Mouse (Mus musculus) cerebellum, postnatal 10 days (tissue): ENCODE results near the gene 0610040J01Rik.
A peak's percentile ranks its signal among the peaks of the same experiment; 100 is the strongest.

Experiments used
- DNase-seq, 2 experiments: peaks; one replicate each; pipeline ENCODE4 v3.0.0; 2021; ENCODE audit warnings: mixed read lengths in 2 of 2

0610040J01Rik gene

DNA sequence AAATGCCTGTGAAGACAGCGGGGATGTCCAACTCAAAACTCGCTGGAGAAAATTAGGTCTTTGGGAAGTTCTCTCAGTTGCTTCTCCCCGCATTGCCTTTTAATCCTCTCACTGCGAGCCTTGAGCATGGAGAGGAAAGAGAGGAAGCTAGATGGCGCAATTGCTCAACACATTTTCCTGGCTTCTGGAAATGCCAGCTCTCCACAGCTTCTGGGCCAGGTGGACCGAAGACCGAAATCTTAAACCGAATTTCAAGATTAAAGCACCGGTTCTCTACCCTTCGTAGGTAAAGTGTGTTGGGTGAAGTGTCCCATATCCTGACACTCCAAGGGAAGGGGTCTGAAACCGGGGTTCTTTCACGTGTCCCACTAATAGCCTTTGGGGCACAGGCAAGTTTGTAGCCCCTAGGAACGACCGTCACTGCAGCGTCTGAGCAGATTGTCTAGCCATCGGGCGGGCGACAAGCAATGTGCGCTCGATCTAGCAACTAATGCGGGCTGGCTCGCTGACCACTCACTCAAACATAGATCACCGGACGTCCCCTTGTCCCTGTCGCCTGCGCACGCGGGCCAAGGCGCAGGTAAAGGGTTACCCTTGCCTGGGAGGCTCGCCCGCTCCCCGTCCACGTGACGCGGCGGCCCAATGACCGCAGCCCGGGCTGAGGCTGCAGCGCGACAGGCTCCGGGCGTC is at the start of gene 0610040J01Rik:
TSS of gene 0610040J01Rik (plus strand) at position 545 of the 690 bp plus-strand sequence.
- DNase-seq = peak; percentile 77 to 78

DNA sequence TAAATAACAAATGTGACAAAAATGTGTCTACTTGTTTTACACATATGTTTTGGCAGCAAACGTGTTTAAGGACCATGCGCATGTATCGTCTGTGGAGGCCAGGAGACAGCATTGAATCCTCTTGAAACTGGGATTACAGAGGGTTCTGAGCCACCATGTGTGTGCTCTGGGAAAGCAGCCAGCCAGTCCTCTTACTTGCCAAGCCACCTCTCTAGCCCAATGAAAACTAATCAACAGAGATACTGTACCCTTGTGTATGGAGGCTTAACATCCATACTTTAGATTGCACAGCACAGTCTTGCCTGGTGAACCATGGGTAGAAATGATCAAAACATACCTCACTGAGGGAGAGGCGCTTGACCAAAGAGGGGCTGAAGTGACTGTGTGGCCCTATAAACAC is 46.3 kb upstream of the 0610040J01Rik start:
- peak; percentile 72 to 82 for DNase-seq

DNA sequence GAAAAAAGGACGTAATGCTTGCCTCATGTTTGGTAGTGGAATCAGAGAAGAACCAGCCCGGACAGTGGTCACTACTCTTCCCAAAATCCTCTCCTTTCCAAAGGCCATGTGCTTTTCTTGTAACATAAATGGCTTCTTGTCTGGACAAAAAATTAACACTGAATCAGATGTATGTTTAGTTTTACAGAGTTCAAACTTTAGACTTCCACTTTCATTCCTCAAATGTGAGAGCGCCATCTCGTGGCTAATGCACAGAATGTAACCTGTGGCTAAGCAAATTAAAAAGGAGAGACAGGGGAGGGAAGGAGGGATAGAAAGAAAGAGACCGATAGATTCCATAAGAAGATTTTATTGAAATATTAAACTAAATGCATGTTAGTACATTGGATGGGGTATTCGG is 45.4 kb upstream of the 0610040J01Rik start:
- DNase-seq = peak; percentile 74 to 75

DNA sequence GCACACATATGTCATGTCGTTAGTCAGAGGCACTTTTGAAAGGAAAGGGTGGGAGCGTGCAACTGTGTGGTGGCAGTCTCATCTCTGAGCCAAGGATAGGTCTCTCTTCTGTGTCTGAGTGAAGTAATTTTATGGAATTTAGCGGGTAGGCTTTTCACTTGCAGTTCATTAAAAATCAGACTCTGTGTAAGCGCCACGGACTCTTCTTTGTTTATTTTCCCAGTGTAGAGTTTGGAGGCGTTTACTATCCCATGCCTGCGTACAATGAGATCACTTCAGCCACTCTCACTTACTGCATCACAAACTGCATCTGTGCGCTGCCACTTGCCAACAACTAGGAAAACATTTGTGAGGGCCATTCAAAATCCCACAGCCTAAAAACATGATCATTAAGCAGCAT is 44.7 kb upstream of the 0610040J01Rik start:
- DNase-seq = no peak

DNA sequence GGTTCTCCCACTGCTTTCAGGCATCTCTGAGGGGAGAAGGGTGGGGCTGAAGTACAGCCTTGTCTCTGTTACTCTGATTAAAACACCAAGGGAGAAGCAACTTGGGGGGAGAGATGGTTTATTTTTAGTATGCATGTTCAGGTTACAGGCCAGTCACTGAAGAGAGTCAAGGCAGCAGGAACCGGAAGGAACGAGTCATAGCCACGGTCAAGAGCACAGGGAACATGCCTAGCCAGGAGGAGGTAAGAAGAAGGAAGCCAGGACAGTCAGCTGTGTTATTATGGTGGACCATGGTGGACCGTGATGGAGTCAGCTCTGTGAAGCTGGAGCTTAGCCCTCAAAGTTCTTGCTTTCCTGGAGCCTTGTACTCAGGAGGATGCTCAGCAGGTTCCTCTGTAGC is 43.9 kb upstream of the 0610040J01Rik start:
- no peak for DNase-seq

DNA sequence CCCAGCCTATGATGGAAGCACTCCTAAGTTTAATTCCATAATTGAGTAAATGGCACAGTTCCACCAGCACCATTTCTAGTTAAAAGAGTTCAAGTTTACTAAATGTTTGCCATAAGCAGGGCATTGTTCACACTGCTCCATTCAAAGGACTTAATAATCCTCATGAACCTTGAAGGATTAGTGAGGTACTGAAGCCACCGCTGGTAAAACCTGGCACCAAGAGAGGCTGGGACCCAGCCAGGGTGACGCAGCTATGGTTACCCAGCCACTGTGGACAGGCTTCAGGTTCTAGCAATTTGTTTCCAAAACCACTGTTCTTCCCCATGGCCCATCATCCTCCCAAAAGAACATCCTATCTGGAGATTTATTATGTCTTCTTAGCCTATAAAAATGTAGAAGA is 39.2 kb upstream of the 0610040J01Rik start:
- DNase-seq = peak; percentile 20 to 30

DNA sequence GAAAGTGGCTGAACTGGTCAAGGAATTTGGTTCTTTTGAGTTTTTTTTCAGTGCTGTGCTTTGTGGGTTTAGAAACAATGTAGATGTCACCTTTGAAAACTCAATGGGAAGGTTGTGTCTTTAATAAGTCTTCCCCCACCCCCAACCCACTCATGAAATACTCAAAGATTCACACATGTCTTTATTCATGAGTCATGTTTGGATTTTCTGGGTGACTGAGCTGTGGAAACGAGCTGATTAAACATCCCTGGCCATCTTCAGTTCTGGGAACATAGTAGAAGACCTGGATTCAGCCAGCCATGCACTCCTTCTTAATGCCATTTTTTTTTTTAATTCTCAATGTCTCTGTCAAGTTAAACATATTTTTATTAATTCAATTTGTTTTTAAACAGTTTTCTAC is 38.6 kb upstream of the 0610040J01Rik start:
- no peak for DNase-seq

DNA sequence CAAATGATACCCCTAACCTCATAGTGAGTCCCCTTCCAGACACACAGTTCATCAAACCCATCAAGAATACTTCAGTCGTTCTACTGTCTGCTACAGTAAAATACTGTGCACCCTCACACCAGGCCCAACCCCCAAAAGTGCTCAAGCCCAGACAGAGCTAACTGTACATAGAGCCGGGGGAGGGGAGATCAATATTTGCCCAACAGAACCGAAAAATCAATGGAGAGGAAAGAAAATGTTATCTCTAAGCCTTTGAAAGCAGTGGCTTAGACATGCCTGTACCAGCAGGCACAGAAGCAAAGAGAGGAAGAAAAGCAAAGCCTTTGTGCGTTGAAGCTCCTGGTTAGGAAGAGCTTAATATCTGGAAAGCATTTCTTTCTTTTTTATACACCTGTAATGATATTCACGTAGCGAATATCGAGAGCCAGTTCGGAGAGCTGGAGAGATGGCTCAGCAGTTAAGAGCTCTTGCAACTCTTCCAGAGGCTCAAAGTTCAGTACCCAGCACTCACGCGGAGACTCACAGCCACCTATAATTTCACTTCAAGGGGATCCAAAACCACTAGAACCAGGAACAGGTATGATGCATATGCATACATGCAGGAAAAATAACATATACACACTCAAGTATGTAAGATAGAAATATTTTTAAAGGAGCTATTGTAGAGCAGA is 23.9 kb upstream of the 0610040J01Rik start:
- no peak for DNase-seq

DNA sequence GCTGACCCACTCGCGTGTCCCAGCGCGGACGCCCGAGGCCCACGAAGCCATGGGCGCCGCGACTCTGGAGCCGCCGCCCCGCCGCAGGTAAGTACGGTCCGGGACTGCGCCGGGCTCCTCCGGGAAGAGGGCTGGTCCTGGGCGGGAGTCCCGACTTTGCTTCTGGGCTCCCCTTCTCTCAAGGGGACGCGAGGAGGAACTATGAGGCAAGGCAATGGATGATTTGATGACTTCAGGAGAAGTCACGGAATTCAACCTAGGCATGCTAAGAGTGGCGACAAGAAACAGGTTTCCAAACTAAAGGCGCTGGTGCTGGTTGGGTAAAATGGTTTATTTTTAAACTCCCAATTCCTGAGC is 324 bp downstream of the 0610040J01Rik start:
- DNase-seq = no peak

DNA sequence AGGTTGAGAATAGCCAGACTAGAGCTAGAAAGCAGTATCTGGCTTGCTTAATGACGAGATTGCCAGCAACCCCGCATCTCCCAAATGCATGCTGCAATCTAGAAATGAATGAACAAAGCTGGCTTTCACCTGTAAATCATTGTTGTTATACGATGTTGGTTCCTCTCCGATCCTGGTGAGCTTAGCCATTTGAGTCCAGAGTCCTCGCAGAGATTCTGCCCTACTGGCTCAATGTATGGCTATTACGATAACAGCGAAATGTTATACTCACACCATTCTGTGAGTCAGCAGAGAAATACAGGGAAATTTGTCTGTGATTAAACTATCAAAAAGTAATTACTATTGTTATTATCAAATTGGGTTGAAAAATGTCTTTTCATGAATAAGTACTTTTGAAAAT is 4.5 kb downstream of the 0610040J01Rik start:
- DNase-seq = no peak

DNA sequence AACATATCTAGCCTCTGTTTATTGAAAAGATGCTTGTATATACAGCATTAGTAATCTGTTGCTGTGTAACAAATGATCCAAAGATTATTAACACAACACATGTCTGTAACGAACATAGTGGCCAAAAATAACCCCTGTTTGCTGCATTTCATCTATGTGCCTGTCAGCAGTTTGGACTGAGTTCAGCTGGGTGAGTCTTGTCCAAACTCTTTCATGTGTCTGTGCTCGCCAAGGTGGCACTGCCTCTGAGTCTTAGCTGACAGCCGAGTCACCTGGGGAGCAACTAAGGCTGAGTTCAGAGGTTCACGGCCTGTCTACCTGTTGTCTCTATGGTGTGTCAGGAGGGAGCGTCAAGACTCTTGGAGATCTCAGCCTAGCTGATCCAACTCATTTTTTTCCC is 5.1 kb downstream of the 0610040J01Rik start:
- DNase-seq = no peak

DNA sequence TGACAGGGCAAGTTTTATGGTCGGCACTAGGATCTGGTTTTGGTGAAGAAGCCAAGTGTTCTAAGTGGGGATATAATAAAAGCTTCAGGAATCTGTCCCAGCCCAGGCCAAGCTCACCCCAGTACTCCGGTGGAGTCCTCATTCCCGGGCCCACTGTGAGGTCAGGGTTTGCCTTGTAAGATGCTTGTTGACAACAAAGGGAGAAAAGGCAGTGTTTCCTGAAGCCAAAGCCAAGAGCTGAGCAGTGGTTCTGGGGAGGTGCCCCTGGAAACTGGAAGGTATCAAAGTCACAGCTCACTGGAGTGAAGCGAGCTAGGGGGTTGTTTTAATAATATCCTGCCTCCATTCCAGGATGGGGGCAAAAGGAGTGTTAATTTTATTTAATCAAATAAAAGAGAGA is 6.8 kb downstream of the 0610040J01Rik start:
- DNase-seq = no peak

DNA sequence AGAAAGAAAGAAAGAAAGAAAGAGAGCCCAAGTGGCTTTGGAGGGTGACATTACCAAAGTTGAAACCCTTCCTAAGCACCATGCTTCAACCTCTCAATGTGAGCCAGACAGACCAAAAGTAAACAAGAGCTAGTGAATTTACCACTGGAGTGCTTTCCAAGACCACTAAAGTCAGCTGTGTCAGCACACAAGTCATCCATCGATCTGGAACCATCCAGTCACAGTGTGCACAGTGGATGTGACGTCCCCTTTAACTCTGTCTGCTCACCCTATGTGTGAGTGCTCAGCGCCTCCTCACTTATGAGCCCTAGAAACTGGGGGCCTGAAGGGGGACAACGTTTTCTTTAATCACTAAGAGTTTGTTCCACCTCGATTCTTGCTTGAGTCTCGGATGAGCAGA is 7.4 kb downstream of the 0610040J01Rik start:
- no peak for DNase-seq

DNA sequence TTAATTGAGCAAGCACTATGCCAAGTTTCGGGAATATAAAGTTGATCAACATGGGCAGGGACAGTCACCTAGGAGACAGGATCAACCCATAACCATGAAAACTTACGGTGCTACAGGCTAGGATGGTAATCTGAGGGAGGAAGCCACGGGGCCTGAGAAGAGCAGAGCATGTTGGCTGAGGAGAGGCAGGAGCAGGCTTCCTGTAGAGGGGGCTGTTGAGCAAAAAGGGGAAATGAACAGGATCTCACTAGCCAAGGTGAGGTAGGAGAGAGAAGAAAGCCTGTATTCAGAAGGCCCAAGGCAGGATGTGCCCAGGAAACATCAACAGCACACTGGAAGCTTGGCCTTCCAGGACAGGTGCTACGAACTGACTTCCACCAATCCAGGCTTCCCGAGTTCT is 9.0 kb downstream of the 0610040J01Rik start:
- DNase-seq = no peak

DNA sequence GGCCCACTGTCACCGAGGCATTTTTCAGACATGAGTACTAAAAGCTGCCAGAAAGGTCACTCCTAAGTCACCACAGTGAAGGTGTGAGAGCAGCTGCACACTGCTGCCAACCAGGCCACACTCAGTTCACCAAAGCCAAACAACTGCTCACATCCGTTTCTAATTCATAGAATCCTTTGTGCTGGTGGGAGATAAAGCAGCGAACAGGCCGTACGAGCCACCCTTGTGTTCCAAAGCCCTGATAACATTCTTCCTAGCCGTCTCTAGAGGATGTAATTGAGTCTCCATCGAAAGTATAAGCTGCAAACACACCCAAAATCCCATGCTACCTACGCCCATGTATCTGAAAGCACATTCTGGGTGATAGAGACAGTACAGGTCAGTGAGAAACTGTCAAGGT is 9.7 kb downstream of the 0610040J01Rik start:
- DNase-seq = no peak

DNA sequence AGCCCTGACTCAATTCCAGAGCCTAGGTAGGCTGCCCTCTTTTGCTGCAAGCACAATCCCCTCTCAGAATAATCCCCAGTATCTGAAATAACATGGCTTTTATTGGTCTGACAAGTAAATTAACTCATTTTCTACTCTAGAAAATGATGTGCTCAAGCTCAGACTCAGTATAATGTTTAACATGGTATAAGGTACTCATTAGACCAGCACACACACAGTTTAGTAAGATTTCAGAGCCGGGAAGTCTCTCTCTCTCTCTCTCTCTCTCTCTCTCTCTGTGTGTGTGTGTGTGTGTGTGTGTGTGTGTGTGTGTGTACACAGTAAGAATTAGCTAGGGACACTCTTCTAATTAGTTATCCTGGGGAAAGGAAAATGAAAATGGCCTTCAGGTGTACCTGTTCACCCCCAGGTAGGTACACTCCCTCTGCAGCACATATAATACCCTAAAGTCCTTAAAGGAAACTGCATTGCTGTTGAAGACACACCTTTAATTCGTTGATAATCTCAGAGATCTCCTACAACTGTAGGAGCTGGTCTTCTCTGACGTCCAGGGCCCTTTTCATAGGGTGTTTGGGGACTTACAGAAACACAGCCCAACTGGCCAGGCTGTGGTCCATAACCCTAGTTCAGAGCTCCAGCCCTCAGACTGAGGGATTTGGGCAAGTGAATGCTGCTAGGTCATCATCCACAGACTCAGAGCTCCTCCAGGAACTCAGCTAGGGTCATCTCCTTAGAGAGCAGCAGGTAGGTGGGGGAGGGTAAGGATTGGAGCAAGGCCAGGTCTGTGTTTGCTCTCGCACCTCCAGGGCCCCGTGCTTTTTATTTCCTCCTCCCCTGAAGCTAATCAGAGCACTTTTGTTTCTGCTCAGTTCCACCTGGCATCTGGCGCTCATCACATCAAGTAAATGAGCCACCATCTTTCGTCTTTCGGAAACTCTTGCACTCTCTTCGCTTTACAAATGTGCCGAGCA is 11.5 kb downstream of the 0610040J01Rik start:
- no peak for DNase-seq

DNA sequence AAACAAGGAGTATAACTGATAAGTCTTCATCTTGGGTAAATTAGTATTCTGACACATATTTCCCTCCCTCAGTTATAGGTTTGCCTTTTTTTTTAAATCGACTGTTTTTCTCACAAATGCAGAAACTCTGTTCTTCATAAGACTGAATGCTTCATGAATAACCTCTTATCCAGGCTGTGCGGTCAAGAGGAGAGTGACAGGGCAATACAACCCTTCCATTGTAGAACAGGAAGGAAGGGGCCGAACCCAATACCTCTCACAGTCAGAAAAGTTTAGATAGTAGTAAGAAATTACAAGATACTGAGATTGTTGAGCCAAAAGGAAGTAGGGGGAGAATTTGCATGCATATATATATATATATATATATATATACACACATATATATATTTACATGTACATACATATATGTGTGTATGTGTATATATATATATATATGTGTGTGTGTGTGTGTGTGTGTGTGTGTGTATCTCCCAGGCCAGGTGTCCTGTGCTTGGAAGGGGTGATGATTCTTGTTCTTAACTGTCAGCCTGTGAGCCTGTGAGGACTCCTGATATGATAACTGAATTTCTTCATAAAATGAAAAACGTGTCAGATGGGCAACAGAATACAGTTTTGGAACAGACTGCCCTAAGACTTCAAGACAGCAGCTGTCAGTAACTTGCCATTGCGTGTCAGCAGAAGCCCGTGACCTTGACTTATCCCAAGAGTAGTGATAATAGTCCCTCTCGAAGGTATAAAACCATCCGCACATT is 12.6 kb downstream of the 0610040J01Rik start:
- DNase-seq = no peak

DNA sequence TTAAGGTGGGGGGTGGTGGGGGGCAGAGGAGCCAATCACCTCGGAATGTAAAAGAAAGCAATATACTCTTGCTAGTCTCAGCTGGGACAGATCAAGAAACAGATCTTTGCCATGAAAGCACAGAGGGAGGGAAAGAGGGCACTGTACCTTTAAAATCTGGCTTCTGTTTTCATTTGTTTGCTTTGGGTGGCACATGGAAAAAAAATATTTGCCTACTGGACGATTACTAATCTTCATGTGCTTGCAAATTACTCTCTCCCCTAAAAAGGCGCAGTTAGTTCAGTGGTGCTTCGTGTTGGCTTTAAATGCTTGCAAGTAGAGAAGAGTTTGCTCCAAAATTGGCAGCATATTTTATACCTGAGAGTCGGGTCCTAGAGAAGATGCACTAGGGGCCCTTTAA is 13.7 kb downstream of the 0610040J01Rik start:
- DNase-seq = no peak

DNA sequence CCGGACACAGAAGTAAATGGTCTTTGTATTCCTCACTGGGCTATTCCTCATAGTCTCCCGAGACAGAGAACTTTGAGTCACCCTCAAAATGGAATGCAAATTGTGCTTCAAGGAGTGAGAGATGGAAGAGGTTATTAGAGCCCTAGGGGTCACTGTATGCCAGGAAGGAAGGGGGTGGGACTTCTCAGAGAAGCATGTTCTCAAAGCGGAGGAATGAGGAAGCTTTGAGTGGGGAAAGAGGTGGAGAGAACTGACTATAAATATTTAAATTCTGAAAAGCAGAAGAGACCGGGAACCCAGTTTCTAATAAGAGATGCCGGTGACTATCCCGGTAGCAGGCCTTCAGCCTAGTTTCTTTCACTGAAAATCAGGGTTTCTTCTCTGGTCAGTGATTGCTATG is 14.8 kb downstream of the 0610040J01Rik start:
- DNase-seq = no peak

DNA sequence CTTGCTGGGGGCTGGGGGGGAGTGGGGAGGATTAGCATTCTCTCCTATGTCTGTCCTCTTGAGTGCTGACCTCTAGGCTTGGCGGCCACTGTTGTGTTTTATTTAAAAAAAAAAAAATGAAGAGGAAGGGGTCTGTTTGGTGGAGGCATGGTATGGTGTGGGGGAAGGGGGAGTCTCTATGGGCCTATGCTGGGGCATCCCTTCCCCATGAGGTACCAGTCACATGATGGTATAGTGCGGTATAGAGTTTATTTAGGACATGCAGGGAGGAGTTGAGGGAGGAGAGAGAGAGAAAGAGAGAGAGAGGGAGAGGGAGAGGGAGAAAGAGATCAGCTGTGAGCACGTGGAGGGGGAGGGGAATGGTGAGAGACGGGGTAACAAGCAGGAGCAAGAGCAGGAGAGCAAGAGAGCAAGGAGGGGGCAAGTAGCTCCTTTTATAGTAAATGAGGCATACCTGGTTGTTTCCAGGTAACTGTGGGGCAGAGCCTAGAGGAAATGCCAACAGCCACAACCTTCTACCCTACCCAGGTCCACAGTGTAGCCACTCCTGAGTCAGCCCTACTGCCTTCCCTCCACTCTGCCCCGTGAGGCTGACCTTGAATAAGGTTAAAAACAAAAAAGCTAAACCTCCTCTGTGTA is 15.4 kb downstream of the 0610040J01Rik start:
- DNase-seq = no peak

DNA sequence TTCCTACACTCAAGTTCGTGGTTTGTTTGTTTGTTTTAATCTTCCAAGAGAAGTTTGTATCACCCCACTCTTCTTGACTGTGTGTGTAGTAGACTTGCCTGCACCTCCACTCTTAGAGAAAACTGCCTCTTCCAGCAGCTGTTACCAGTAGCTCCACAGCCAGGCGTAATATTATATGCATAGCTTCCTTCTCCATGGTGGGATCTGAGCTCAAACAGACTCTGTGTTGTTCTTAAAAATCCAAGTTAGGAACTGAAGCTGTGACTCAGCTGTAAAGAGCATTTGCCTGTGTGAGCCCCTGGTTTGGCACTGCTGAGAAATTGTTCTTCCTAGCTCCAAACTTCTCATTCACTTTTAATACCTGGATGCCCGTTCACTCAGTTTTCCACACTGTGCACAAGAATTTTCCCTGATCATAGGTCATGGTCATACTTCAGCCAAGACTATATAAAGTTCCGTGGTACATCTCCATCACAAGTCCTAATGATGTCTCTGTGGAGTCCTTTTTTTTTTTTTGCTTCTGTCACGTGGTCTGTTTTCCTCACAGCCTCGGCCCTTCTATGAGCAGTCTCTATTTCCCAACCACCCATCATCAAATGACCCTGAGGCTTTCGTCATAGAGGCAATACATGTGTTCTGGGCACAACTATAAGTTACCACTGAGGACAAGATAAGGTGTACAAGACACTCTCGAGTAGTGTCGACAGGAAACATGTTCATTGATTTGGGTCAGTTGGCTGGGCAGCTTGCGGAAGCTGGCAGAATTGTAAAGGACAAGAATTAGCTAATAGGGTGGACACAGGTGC is 16.4 kb downstream of the 0610040J01Rik start:
- DNase-seq = no peak
